Comparison of ENCODE assay signal across 8 mouse cellular contexts in genomic region chr13:112465585-112465984, GRCm38 (mm10). TPM values are rescaled to one million over a fixed set of nuclear protein-coding genes. Genes with fewer than 3 reads are reported as not detected.
DNase-seq lines count a peak whose midpoint lies in the region; TF ChIP-seq lines count a peak whose summit lies in the region.

No protein-coding gene starts in this region.

- peak overlapping the region; percentile 44 for H3K4me3 ChIP-seq in kidney, adult 2 months (ENCODE audit: insufficient read depth, low read depth, low read length)
- peak overlapping the region; percentile 94 for H3K4me3 ChIP-seq in E14TG2a.4 (replicated peaks; ENCODE audit: low read length)
- H3K4me3 ChIP-seq in embryonic fibroblast, embryonic 13.5 days (ENCODE audit: insufficient read depth, low read length) = peak overlapping the region; percentile 77
- H3K4me3 ChIP-seq in macrophage (ENCODE audit: inconsistent target) = peak overlapping the region; percentile 85

- no peaks in the 10 kb centered on the region for H3K36me3 ChIP-seq in kidney, adult 2 months (ENCODE audit: control insufficient read depth, insufficient read depth, low read length)
- peaks cover 23% of the 10 kb centered on the region for H3K36me3 ChIP-seq in E14TG2a.4 (ENCODE audit: insufficient read depth, low read length)
- H3K36me3 ChIP-seq in macrophage (ENCODE audit: inconsistent target) = no peaks in the 10 kb centered on the region

- 36% methylated on average over 2 of the region's 2 CpGs for WGBS in kidney, adult 2 months
- 43% methylated on average over 2 of the region's 2 CpGs for WGBS in macrophage (ENCODE audit: missing documents)

- TF ChIP-seq POLR2A in kidney, adult 2 months (IDR thresholded peaks at IDR 0.05; ENCODE audit: low read depth, low read length) = no peak
- TF ChIP-seq POLR2A in embryonic fibroblast, embryonic 13.5 days (IDR thresholded peaks at IDR 0.05; ENCODE audit: low read depth, low read length) = peak; percentile 20; the same call in 1 of the 2 replicates

- no peak for DNase-seq in kidney, adult 2 months
- no peak for DNase-seq in kidney, adult 8-10 months
- DNase-seq in frontal cortex, postnatal 36 days (ENCODE audit: low spot score in 2 of 2) = no peak
- no peak for DNase-seq in layer of hippocampus, adult 8-10 months (ENCODE audit: low spot score in 2 of 2)
- DNase-seq in thymus, postnatal 14 days = no peak

- H3K4me1 ChIP-seq in kidney, adult 2 months (ENCODE audit: control insufficient read depth, insufficient read depth, low read length) = peaks cover 21% of the 10 kb centered on the region
- peaks cover 76% of the 10 kb centered on the region for H3K4me1 ChIP-seq in E14TG2a.4 (replicated peaks; ENCODE audit: low read depth, low read length)
- H3K4me1 ChIP-seq in embryonic fibroblast, embryonic 13.5 days (ENCODE audit: control insufficient read depth, insufficient read depth, low read length) = 0 out of 2 replicates have a peak, but pooled peaks cover 2% of the 10 kb centered on the region

- H3K27me3 ChIP-seq in kidney, adult 2 months (replicated peaks; ENCODE audit: control insufficient read depth, insufficient read depth, low read length) = no peaks in the 10 kb centered on the region
- H3K27me3 ChIP-seq in E14TG2a.4 (ENCODE audit: insufficient read depth, low read length) = no peaks in the 10 kb centered on the region

- TF ChIP-seq CTCF in kidney, adult 2 months (conservative IDR thresholded peaks at IDR 0.05; ENCODE audit: insufficient read depth, insufficient read length, low read depth, low read length) = no peak
- no peak for TF ChIP-seq CTCF in E14TG2a.4 (conservative IDR thresholded peaks at IDR 0.05; ENCODE audit: low read length)
- TF ChIP-seq CTCF in embryonic fibroblast, embryonic 13.5 days (IDR thresholded peaks at IDR 0.05; ENCODE audit: borderline replicate concordance, insufficient read depth, low read length) = no peak

- peaks cover 76% of the 10 kb centered on the region for H3K79me2 ChIP-seq in macrophage (ENCODE audit: inconsistent target)

- no peaks in the 10 kb centered on the region for H3K9me3 ChIP-seq in E14TG2a.4 (ENCODE audit: low read length)

- H3K27ac ChIP-seq in kidney, adult 2 months (ENCODE audit: insufficient read depth, low read depth, low read length) = peak overlapping the region; percentile 7; the same call in 1 of the 2 replicates
- H3K27ac ChIP-seq in embryonic fibroblast, embryonic 13.5 days (ENCODE audit: insufficient read depth, low read length) = peak overlapping the region; percentile 64
- H3K27ac ChIP-seq in macrophage = peak overlapping the region; percentile 80

RNA-seq across cellular contexts. Expression of gene Il6st, which starts 1.7 kb away (rescaled TPM):
- polyA plus RNA-seq in kidney, adult 2 months (2012; rRNA removed) = 30.9 and 33.6 TPM in 2 replicates
- polyA plus RNA-seq in embryonic fibroblast, embryonic 13.5 days (2011; ENCODE audit: insufficient read length, low read depth, missing spikeins) = 363 and 515 TPM in 2 replicates
- 100 to 1,000 TPM in 14 of 26 experiments, 10 to 100 TPM in 12; 29.1 to 243 (median 108) TPM for total RNA-seq in macrophage (2018; cell fraction: chromatin; rRNA removed)
- total RNA-seq in macrophage (2018; cell fraction: cytosol; rRNA removed) = 100 to 1,000 TPM in 6 of 26 experiments, 10 to 100 TPM in 20; 31.2 to 143 (median 63.6) TPM
- 100 to 1,000 TPM in 17 of 26 experiments, 10 to 100 TPM in 9; 64.8 to 221 (median 131) TPM for total RNA-seq in macrophage (2018; cell fraction: nucleus; rRNA removed)
- polyA plus RNA-seq in macrophage (2018) = 46.9 to 79.6 TPM (median 56.2 TPM) in 3 replicates
- 100 to 1,000 TPM in 1 of 4 experiments, 10 to 100 TPM in 3; 87.6 to 105 (median 97.0) TPM for total RNA-seq in layer of hippocampus, adult 8-10 months (2022)

Comparison
In these comparisons a context has a peak if more than half of its experiments do, and no peak if none do; other contexts are left out.
1. H3K27ac ChIP-seq: peak in every context shown above with its lines; median percentile 80 in macrophage; 64 in embryonic fibroblast, embryonic 13.5 days; 7 in kidney, adult 2 months.
2. H3K4me3 ChIP-seq: peak in every context shown above with its lines; median percentile 94 in E14TG2a.4; 85 in macrophage; 77 in embryonic fibroblast, embryonic 13.5 days; 44 in kidney, adult 2 months.